Mouse (Mus musculus): ENCODE measurements at regions not wholly inside any gene's neighbourhood (a gene's known extent, or its start where the extent isn't known, plus 50 kb on each side); places are given as distances from the start of the nearest gene placed in this dataset.

- no peak for DNase-seq (ENCODE audit: low spot score in 2 of 2)
Measured at GRCm38 (mm10) chr7:37335212-37335611, 438.2 kb downstream of the Zfp536 start.

DNA sequence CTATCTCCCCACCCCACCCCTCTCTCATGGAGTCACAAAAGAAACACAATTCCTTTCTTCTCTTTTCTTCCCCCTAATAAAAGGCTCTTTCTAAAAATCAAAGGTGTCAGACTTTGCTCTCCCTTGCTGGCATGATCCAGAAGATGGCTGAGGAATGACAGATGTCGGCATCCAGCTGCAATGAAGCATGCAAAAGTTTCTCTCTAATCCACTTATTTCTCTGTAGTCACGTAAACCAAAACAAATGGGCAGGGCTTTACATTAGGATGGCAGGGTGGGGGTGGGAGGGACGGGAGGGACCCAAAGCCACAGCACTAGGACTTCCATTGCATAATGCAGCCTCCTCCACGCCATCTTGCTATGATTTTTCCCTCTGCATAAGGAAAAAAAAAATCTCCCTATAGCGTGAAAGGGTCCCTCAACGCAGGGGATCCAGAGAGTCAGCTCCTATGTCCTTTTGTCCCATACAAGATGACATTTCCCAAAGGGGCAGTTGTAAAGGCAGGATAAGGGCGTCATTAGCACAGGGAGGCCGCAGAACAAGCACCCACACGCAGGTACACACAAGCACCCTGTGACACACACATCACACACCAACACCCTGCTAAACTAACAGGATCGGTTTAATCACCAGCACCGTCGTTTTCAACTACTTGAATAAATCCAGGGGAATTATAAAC, 437.1 kb downstream of the Zfp536 start:
- DNase-seq (ENCODE audit: low spot score in 2 of 2) = no peak

DNA sequence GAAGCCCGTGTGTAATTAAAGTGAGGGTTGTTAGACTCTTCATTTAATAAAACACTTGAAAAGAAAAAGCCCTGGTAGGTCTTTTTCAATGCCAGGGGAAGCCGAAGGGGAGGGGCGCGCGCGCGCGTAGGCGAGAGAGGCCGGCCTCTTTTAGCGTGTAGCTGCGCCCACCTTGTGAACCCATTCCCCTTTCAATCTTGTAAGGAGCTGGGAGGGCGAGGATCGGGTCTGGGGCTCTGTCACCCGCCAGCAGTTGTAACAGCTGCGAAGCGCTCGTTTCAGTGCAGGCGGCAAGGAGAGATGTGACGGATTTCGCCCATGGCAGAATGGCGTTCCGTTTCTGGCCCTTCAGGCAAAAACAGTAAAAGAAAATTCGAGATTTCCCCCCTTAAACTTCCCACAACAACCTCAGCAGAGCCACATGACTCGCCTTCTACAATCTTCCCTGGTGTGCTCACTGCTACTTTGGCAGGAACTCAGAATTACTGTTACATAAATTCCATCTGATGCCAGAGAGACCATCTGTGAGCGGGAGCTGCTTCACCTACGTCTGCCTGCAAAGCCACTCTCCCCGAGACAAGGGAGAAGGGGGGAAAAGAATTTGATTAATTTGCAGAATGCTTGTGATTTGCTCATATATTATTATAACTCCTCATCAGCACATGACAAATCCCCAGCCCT, 436.4 kb downstream of the Zfp536 start:
- DNase-seq (ENCODE audit: low spot score in 2 of 2) = peak in 1 of 2 experiments; percentile 29

GRCm38 (mm10) chr7:37337616-37338015, 435.8 kb downstream of the Zfp536 start:
- no peak for DNase-seq (ENCODE audit: low spot score in 2 of 2)

GRCm38 (mm10) chr7:37338067-37338501, 435.4 kb downstream of the Zfp536 start:
- DNase-seq (ENCODE audit: low spot score in 2 of 2) = peak in 1 of 2 experiments; percentile 47

DNA sequence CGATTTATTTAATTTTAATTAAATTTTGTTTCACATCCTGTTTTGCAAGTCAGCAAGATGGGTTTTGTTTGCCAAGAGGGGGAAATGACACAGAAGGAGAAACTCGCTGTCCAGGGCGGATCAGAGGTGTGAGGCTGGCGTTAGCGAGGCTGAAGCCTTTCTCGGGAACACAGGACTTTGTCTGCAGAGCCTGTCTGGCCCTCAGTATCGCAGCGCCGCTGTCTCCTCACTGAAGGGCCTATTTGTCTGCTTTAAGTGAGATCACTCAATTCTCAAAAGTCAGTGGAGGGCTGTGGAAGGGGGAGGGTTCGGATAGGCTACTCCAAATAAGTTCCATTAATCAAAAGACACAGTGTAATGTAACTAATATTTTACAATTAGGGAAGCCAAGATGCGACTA, 430.8 kb downstream of the Zfp536 start:
- no peak for DNase-seq (ENCODE audit: low spot score in 2 of 2)

DNA sequence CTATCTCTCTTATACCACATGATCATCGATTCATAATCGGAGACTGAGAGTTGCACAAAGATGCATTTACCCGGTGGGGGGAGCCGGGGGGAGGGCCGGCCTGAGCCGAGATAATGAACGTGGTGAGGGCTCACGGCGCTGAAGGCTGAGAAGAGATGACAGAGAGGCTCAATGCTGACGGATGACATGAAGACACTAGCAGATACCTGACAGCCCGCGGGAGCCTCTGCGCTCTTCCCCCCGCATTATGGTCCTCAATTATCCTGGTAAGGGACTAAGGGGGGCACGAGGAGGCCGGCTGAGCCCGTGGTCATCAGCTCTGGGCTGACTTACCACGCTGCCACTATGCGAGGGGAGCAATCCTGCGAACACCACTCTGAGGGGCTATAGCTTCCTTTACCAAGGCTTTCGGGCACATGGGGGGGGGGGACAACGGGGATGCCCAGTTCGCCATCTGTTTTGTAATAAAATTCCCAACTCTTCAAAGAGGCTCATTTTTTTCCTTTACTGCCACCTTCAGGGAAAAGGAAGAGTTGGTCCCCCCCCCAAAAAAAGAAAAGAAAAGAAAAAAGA, 430.3 kb downstream of the Zfp536 start:
- no peak for DNase-seq (ENCODE audit: low spot score in 2 of 2)

GRCm38 (mm10) chr7:37343691-37344233, 429.7 kb downstream of the Zfp536 start:
- no peak for DNase-seq (ENCODE audit: low spot score in 2 of 2)

DNA sequence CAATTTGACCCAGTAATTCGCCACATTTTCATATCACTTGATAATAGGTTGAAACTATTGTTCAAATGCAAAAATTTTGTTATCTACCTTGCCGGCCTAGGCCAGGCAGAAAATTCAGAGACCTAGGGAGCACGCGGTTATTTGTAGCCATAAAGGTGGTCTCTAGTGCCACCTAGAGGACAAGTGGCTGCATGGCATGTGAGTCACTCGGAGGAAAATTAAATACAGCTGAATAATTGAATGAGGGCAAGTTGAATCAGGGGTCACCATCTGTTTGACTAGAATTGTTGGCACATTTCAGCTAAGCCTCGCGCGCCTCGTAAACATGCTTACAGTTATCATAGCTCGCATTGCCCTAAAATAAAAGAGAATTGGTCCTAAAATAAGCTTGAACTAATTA, 427.4 kb downstream of the Zfp536 start:
- peak in 1 of 2 experiments; percentile 67 for DNase-seq (ENCODE audit: low spot score in 2 of 2)

- DNase-seq (ENCODE audit: low spot score in 2 of 2) = peak; percentile 80 to 88
Measured at GRCm38 (mm10) chr7:37357647-37358395, 415.6 kb downstream of the Zfp536 start.

DNA sequence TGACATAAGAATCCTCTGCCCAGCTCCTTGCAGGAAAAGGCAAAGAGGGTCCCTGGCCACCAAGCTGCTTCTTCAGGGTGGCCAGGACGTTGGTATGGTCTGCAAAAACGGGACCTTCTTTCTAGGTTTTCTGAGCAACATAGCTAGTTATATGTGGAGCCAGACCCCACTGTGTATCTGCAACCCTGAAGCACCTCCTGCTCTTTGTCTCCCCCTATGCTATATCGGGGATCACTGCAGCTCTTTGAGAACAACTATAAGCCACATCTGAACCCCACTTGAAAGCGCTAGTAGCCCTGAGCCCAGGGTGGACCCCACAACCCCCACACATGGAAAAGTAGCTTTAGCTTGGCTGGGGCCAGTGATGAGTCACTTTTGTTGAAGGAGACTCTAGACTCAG, 414.9 kb downstream of the Zfp536 start:
- DNase-seq (ENCODE audit: low spot score in 2 of 2) = no peak

- DNase-seq (ENCODE audit: low spot score in 2 of 2) = no peak
Measured at GRCm38 (mm10) chr7:37359473-37359872, 414.0 kb downstream of the Zfp536 start.

- DNase-seq (ENCODE audit: low spot score in 2 of 2) = no peak
Measured at GRCm38 (mm10) chr7:37360171-37360570, 413.3 kb downstream of the Zfp536 start.

DNA sequence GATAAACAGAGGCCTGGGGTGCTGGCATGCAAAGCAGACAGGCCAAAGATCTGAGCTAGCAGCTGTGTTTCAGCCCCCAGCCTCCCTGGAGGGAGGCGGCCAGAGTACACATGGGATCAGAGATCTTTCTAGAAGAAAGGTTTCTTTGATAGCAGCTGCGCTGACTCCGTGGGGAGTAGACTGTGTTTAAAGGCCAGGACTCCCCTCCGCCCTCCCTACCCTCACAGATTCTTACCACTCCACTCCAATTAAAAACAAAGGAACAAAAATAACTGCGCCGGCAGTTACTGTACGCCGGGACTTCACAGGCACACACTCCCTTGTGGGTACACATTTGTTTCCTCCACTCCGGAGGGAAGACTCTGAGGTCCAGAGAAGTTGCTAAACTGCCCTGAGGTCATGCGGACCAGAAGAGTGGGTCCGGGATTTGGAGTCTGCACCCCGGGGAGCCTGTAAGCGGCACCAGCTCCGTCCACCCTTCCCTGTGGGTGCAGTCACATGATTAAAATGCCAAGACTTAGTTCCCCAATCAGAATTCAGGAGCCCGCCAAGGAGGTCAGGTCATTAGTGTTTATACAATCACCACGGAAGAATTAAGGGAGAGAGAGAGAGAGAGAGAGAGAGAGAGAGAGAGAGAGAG, 411.5 kb downstream of the Zfp536 start:
- peak in 1 of 2 experiments; percentile 45 for DNase-seq (ENCODE audit: low spot score in 2 of 2)

DNA sequence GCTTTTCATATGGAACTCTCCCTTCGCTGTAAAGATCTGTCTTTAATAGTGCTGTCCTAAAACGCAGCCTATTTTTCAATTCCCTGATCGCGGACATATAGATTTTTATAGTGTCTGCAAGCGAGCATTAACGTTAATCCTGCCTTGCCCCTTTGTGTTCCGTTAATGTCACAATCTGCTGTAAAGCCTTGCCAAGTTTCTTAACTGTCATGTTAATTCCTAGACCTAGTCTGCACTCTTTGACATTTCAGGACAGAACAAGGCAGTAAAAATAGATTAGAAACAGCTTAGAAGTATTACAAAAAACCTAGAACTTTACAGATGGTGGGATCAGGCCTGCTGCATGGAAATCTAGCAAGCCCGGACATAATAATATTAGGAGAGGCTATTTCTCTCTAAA, 410.6 kb downstream of the Zfp536 start:
- DNase-seq (ENCODE audit: low spot score in 2 of 2) = no peak

DNA sequence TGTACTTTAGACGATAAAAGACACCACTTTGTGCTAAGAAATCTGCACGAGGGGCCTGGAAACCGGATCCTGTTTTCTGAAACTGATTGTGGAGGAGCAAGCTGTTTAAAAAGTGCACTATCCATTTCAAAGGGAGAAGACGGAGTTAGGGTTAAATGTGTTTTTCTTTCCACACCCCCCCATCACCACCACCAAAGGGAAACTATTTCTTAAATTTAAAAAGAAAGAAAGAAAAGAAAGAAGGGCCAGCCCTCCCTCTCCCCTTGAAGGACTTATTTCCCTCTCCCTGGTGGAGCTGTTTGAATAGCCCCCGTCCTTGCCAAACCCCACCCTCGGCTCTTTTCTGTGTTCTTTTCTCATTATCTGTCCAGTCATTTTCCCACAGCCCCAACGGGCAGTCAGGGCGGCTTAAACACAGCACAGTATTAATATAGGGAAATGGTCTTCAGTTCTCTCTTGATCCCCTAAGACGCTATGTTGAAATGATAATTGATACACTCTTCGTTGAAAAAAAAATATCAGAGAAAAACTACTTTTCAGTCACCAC, 409.7 kb downstream of the Zfp536 start:
- peak in 1 of 2 experiments; percentile 44 for DNase-seq (ENCODE audit: low spot score in 2 of 2)

DNA sequence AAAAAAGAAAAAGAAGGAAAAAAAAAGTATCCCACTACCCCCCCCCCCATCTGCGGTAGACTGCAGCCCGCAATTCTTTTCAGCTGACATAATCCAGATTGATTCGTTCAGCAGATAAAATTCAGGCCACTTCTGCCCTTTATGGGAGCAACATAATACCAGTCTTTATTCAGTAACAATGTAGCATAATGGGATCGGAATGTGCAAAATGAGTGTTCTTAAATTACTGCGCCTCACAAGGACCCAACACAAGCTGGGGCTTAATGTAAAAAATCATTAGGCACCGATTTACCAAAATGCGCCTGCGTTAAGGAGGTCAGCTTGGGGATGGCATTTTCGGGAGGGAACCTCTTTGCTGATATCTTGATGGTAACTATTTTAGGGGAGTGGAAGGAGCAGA, 409.2 kb downstream of the Zfp536 start:
- no peak for DNase-seq (ENCODE audit: low spot score in 2 of 2)

DNA sequence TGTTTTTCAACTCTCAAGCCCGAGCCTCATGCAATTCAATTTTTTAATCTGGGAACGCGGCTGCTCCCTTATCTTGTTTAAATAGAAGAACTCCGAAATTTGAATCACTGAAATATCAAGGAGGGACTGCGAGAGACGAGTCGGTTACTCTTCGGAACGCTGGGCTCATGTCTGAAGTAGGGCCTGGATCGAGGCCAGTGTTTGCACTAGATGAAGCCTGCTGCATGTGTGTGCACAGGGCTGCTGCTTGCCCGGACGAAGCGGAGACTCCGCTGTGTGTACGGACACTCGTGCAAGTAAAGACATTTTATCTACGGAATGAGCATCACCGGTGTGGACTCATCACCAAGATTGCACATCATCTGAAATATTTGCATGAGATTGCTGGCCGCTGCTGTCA, 407.4 kb downstream of the Zfp536 start:
- DNase-seq (ENCODE audit: low spot score in 2 of 2) = no peak

DNA sequence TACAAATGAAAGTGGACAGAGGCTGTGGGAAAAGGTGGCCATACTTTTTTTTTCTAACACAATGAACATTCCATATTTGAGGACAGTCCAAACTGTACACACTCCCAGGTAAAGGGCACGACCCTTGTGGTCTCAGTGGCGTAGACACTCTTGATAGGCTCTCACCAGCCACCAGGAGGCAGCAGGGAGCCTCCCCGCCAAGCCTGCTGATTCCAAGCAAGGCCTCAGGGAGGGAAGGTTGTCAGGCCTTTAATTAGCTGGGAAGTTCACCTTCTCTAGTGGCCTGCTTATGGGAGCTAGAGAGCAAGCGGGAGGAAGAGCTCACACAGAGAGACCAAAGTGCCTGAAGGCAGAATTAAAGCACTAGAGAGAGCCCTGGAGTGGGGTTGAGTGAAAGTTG, 403.7 kb downstream of the Zfp536 start:
- no peak for DNase-seq (ENCODE audit: low spot score in 2 of 2)

DNA sequence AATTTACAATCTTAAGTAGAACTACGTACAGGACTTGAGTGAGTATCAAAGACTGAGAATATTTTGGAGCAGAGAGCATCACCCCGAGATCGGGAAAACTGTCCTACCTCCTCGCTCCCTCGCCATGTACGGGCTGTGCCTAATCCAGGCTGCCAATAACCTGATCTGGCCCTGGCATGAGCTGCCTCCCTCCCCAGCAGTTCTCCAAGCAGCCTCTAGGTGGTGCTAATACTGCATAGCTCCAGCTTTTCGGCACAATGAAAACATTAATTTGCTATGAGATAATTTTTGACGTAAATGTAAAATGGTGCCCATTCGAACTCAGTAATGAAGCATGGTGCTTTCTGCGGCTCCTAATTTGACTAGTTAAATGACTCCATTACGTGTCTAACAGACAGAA, 399.6 kb downstream of the Zfp536 start:
- DNase-seq (ENCODE audit: low spot score in 2 of 2) = peak; percentile 57 to 78

DNA sequence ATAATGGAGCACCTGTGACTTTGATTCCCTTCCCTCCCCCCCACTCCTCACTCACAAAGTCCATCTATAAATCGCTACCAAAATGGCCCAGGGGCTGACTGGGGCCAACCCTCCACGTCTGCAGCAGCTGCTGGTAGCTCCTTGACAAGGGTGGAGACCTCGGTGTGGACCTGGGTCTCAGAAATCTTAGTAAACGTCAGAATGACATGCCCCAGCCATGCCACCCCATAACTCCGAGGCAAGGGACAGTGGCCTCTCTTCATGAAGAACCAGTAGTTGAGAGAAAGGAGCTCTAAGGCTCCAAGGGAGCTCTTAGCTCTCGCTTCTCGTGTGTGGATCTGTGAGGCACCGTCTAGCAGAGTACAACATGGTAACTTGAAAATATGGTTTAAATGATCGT, 398.4 kb downstream of the Zfp536 start:
- DNase-seq (ENCODE audit: low spot score in 2 of 2) = no peak

Measured in gastrocnemius, postnatal 4 days (tissue).